Mouse (Mus musculus): Measurements from ENCODE around the gene Snx8.

Snx8 gene

DNA sequence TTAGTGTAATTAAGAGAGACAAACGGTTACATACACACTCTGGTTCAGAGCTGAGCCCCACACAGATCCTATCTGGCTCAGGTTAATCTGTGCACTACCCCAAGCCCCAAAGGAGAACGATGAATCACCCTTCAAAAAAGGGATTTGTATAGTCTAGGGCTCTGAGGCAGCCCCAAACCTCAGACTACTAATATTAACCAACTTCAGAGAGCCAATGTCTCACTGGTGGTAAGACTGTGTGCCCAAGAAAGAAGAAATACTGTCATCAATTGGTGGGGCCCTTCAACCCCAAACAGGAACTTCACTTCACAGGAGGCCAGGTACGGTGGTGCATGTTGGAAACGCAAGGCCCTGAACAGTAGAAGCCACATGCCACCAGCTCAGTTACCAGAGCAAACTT, 43.8 kb downstream of the Snx8 start:
- no peak for DNase-seq (ENCODE audit: low spot score in 2 of 2)

- no peak for DNase-seq (ENCODE audit: low spot score in 2 of 2)
These were observed 46.2 kb downstream of the Snx8 start for GRCm38 (mm10) chr5:140342880-140343279.

DNA sequence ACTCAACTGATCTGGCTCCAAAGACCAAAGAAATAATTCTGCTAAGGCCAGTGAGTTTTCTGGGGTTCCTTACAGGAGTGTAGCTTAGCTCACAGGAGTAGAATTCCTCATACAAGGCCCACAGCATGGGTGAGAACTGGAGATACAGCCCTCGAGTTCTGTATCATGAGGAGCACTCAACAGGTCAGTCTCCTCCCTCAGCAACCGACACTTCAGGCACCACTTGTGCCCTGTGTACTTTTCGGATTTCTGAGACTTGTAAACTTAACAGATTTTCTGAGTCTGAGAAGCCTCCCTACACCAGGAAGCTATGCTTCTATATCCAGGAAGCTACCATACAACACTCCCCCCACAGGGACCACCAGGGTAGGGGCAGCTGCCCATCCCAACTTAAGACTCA, 49.2 kb downstream of the Snx8 start:
- no peak for DNase-seq (ENCODE audit: low spot score in 2 of 2)

DNA sequence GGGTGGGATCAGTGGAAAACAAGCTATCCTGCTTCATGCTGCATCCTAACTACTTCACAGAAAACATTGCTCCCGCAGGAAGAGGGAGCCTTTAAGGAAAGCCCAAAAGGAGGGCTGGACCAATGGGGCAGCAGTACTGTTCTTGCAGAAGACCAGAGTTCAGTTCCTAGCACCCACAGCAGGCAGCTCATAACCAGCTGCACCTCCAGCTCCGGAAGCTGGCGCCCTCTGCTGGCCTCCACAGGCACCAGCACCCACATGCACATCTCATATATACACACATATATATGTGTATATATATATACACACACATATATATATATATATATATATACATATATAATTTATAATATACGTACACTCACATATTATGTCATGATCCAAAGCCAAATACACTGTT, 50.3 kb downstream of the Snx8 start:
- DNase-seq (ENCODE audit: low spot score in 2 of 2), result no peak

DNA sequence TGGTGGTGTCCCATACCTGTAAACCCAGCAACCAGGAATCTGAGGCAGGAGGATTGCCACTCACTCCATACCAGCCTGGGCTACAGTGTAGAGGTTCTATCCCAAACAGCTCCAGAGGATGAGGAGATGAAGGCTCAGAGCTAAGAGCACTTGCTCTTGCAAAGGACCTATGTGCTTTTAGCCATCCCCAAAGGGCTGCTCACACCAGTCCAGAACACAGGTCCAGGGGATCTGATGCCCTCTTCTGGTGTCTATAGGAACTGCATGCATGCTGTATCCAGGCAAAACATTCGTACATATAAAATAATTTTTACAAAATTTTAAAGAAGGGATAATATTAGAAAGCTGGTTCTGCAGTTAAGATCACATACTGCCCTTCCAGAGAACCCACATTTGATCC, 52.4 kb downstream of the Snx8 start:
- peak in 1 of 2 experiments; percentile 34 for DNase-seq (ENCODE audit: low spot score in 2 of 2)

DNA sequence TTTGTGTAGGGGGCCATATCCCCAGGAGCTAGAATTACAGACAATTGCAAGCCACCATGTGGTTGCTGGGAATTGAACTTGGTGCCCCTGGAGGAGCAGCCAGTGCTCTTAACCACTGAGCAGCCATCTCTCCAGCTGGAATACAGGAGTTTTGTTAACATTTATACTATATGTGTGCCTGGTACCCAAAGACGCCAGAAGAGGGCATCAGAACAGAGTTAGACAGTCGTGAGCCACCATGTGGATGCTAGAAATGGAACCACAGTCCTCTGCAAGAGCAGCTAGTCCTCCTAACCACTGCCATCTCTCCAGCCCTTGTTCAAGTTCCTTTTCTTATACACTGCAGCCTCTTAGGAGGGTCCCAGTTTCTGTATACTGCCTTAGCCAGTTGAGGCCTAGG, 55.4 kb downstream of the Snx8 start:
- peak in 1 of 2 experiments; percentile 22 for DNase-seq (ENCODE audit: low spot score in 2 of 2)

DNA sequence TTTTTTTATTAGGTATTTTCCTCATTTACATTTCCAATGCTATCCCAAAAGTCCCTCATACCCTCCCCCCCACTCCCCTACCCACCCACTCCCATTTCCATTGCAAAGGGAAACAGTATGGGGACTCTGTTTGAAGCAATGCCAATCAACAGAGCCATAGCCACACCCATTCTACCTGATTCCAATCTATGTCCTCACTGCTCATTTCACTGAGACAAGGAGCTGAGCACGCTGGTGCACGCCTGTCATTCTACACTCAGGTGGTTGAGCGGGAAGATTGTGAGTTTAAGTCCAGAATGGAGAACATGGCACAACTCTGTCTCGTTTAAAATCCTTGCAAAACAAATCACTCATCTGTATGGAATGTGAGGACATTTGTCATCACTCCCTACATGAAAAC, 56.5 kb downstream of the Snx8 start:
- no peak for DNase-seq (ENCODE audit: low spot score in 2 of 2)

- peak; percentile 67 to 77 for DNase-seq (ENCODE audit: low spot score in 2 of 2)
These were observed 57.2 kb downstream of the Snx8 start, which contains the start of gene Mrm2 for GRCm38 (mm10) chr5:140331615-140332512. TSS of gene Mrm2 (minus strand) at chr5:140331898.

GRCm38 (mm10) chr5:140324058-140324457, 65.0 kb downstream of the Snx8 start:
- DNase-seq (ENCODE audit: low spot score in 2 of 2), result no peak

DNA sequence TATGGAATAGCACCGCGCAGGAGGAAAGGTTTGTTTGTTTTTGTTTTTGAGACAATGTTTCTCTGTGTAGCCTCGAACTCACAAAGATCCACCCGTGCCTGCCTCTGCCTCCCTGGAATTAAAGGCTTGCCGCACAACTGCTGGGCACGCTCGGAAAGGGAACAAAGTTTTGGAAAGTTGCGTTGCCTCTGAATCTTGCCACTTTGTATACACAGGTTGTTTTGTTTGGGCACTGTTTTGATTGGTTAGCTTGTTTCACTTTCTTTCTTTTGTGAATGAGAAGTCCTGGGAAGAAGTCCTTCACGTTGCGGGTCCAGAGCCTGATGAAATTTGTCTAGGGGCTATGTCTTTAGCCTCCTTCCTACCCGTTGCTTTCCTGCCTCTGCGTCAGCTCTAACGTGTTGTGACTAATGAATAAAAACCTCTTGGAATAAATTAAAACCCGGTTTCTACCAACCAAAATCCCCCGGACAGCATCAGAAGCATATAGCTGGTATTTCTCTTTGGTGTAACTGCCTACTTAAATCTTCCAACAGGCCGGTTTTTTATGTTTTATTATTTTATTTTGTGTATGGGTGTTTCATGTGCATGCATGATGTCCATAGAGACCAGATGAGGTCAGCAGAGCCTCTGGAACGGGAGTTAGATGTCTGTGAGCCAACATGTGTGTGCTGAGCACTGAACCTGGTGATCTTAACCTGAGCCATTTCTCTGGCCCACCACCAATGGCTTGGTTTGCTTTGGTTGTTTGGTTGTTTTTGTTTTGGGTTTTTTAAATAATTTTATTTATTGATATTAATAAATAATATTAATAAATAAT, 67.1 kb downstream of the Snx8 start:
- no peak for DNase-seq (ENCODE audit: low spot score in 2 of 2)

DNA sequence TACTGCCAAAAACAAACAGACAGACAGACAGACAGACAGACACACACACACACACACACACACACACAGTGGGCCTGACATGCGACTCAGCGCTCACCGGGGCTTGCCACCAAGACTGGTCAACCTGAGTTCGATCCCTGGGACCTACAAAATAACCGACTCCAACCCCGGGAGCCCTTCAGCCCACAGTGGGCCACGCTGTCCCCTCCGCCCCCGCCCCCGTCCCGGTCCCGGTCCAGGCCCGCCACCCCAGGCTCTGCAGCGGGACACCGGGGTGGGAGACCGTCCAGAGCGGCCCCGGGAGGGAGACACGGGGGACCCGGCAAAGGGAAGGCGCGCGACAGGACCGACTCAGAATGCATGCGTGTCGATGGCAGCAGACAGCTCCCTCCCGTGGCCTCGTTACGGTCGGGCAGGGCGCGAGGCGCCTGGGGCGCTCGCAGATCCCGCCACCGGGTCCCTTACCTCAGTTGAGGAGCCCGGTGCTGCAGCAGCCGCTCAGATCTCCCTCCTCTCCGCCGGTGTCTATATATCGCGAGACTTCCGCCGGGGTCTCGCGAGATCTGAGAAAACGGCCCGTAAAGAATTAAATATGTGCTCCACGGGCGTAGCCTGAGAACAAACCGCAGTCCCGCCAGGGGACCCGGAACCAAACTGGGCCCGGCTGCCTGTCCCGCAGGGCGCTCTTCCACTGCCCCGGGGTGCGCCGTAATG, 67.9 kb downstream of the Snx8 start, which contains the start of the genes Mad1l1 and Nudt1:
Gene Mad1l1 (minus strand): TSS at position 511 of the 714 bp plus-strand sequence.
Gene Nudt1 (plus strand): TSS at position 615 of the 714 bp plus-strand sequence.
- DNase-seq (ENCODE audit: low spot score in 2 of 2), result peak; percentile 92 to 93

GRCm38 (mm10) chr5:140316716-140317115, 72.3 kb downstream of the Snx8 start:
- DNase-seq (ENCODE audit: low spot score in 2 of 2), result no peak

GRCm38 (mm10) chr5:140307602-140308001, 81.5 kb downstream of the Snx8 start:
- no peak for DNase-seq (ENCODE audit: low spot score in 2 of 2)

GRCm38 (mm10) chr5:140306016-140306415, 83.0 kb downstream of the Snx8 start:
- no peak for DNase-seq (ENCODE audit: low spot score in 2 of 2)

DNA sequence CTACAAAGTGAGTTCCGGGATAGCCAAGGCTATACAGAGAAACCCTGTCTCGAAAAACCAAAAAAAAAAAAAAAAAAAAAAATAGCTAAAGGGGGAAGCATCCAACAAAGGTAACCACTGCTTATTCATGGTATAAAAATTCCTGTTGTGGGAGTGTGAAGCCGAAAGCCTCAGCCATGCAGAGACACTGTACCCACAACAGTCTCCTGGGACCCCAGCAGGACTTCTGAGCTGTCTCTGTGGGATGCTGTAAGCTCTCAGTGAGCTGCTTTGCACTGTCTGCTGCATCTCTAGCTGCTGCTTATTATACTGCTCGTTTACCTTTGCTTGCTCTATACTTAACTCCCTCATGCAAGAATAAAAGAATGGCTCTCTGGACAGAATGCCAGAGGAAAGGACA, 90.8 kb downstream of the Snx8 start:
- no peak for DNase-seq (ENCODE audit: low spot score in 2 of 2)

DNA sequence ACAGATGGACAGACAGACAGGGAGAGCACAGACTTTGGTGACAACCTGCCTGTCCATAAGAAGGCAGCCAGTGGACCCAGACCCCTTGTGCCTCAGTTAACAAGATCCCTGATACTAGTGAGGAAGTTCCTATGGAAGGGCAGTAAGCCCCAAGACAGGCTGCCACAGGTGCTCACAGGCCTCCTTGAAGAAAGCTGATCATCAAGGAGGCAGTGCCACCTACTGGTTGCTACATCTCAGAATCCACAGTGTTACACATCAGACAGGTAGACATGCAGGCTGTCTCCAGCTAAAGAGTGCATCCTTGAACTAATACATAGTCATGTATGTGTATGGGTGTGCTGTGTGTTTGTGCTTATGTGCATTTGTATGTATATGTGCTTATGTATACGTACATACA, 96.9 kb downstream of the Snx8 start:
- peak in 1 of 2 experiments; percentile 42 for DNase-seq (ENCODE audit: low spot score in 2 of 2)

Data from natural killer cell, adult 2 months (primary cell).